Mouse (Mus musculus) forebrain, embryonic 14.5 days (tissue): ENCODE data around the gene A830031A19Rik. TPM values are rescaled to one million over a fixed set of nuclear protein-coding genes. Genes with fewer than 3 reads are reported as not detected.
A peak's percentile ranks its signal among the peaks of the same experiment; 100 is the strongest.

ENCODE experiments used
- ATAC-seq: fragments of 200-750 bp; cut with Nextera tagmentation; 2 replicates; pipeline ENCODE4 v1.8.0; 2017; ENCODE audit warnings: mild to moderate bottlenecking, moderate library complexity
- DNase-seq: peaks from one replicate; pipeline ENCODE4 v3.0.0-alpha.2; 2015; ENCODE audit warnings: low spot score
- H3K27ac ChIP-seq: fragments of 300-500 bp; sonication (generic); 2 replicates; pipeline ENCODE4 v1.5.1; 2014; ENCODE audit warnings: low read depth, mild to moderate bottlenecking, control low read depth, low read length, moderate library complexity
- H3K27me3 ChIP-seq: fragments of 300-500 bp; sonication (generic); replicated peaks from 2 replicates; pipeline ENCODE4 v1.6.1; 2014; ENCODE audit warnings: low read length, control low read depth, mixed read lengths; ENCODE audit not compliant: control insufficient read depth, insufficient read depth
- H3K36me3 ChIP-seq: fragments of 300-500 bp; sonication (generic); 2 replicates; pipeline ENCODE4 v1.6.1; 2014; ENCODE audit warnings: low read length, control low read depth; ENCODE audit not compliant: control insufficient read depth, insufficient read depth
- H3K4me1 ChIP-seq: fragments of 300-500 bp; sonication (generic); 2 replicates; pipeline ENCODE4 v1.6.1; 2014; ENCODE audit warnings: antibody characterized with exemption, low read length, control low read depth; ENCODE audit not compliant: control insufficient read depth, insufficient read depth
- H3K4me2 ChIP-seq: fragments of 300-500 bp; sonication (generic); 2 replicates; pipeline ENCODE4 v1.6.1; 2014; ENCODE audit warnings: mild to moderate bottlenecking, control low read depth, low read length
- H3K4me3 ChIP-seq: fragments of 300-500 bp; sonication (generic); 2 replicates; pipeline ENCODE4 v1.5.1; 2014; ENCODE audit warnings: low read depth, low read length, control low read depth
- H3K9ac ChIP-seq: fragments of 300-500 bp; sonication (generic); 2 replicates; pipeline ENCODE4 v1.6.1; 2014; ENCODE audit warnings: mild to moderate bottlenecking, low read length, control low read depth, moderate library complexity
- H3K9me3 ChIP-seq: fragments of 300-500 bp; sonication (generic); replicated peaks from 2 replicates; pipeline ENCODE4 v1.6.1; 2016; ENCODE audit warnings: low read length, control low read depth, mixed read lengths; ENCODE audit not compliant: control insufficient read depth
- WGBS: fragments of 180-500 bp; shearing (Covaris S2); extraction: QIAGEN DNeasy Blood & Tissue Kit; methylation state at CpG from one replicate; pipeline ENCODE4 v1.1.7; 2014; 5-methylcytosine and 5-hydroxymethylcytosine counted together
- polyA plus RNA-seq: library from polyadenylated mRNA; unstranded; fragments of >200 nt; fragmentation: Nextera tagmentation; extraction: Ambion mirVana; gene quantifications from 2 replicates; pipeline ENCODE4 v1.2.1, GENCODE M21; 2014

A830031A19Rik gene
- 0.32 and 0.41 TPM in 2 replicates for polyA plus RNA-seq

DNA sequence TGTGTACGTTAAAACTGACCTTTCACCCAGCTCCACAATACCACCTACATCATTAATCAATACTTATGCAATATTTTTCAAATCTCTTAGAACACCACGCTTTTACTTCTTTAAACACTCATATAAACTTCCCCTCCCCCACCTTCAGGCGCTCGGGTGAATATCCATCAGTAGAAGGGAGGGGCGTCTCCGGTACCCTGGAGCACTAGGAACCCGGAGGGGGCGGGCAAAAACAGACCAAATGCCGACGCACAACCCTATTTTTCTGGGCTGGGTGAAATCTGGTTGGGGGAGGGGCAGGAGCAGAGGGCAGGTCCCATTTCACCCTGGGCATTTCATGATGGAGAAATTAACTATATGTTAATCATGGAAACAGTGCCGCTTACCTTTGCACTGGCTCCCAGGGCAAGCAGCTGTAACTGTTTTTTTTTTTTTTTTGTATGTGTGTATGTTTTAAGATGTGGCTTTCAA lies at the start of gene A830031A19Rik:
Gene A830031A19Rik (minus strand): TSS at position 421 of the 471 bp plus-strand sequence.
- H3K4me3 ChIP-seq, result peak within 1 kb of the TSS; percentile 91
- no peaks in the 10 kb centered on the region for H3K27me3 ChIP-seq
- ATAC-seq (no peak), DNase-seq (peak; percentile 83)
- H3K9me3 ChIP-seq, result no peaks in the 10 kb centered on the region
- peaks cover 14% of the 10 kb centered on the region for H3K4me1 ChIP-seq
- peak within 1 kb of the TSS; percentile 100 for H3K27ac ChIP-seq
- H3K4me2 ChIP-seq, result peak within 1 kb of the TSS; percentile 98
- under 1% methylated on average over 11 of the region's 11 CpGs for WGBS
- H3K9ac ChIP-seq, result peak within 1 kb of the TSS; percentile 100
- no peaks in the 10 kb centered on the region for H3K36me3 ChIP-seq

DNA sequence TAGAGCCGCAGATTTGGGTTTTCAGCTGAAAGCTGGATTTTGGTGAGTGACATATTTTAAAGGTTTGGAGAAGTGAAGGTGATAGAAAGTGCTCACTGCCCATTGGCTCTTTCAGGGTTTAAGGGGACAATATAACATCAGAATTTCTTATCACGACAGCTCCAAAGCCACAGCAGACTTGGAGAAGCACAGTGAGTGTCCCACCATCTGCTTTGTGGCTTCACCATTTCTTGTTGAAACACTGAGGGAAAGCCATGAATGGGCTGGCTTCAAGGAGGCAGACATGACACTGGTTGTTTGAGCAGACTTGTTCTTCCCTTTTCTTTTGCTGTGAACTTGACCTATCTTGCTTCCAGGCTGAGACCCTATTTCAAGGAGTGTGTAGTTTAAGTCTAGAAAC lies 49.1 kb upstream of the A830031A19Rik start:
- H3K4me1 ChIP-seq, result peaks cover 41% of the 10 kb centered on the region
- no peak overlapping the region for H3K4me3 ChIP-seq
- WGBS, result 78% methylated on average over 2 of the region's 2 CpGs
- DNase-seq, result no peak
- H3K4me2 ChIP-seq, result no peak overlapping the region
- no peak for ATAC-seq
- H3K27me3 ChIP-seq, result no peaks in the 10 kb centered on the region
- no peak overlapping the region for H3K27ac ChIP-seq
- H3K36me3 ChIP-seq, result peaks cover 17% of the 10 kb centered on the region
- no peak overlapping the region for H3K9ac ChIP-seq
- no peaks in the 10 kb centered on the region for H3K9me3 ChIP-seq

DNA sequence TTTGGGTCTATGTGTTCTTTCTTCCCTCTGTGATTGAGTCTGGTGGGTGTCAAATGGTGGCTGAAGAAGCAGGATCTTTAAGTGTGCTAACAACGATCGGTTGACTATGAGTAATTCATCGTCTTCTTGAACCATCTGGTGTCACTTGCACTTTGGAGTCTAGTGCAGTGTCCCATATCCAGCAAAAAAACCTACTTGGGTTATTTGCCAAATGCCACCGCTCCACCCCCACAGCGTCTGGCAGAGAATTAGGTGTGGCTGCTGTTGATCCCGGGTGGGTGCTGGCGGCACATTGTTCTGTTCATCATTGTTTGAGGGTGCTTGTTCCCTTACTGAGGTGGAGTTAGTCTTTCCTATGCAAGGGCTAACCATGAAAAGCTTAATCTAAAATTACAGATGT lies 48.0 kb upstream of the A830031A19Rik start:
- Histone ChIP-seq H3K4me2 (no peak overlapping the region), H3K4me1 (peaks cover 50% of the 10 kb centered on the region), H3K27me3 (no peaks in the 10 kb centered on the region), H3K27ac (peak overlapping the region; percentile 9; the same call in 1 of the 2 replicates), H3K4me3 (no peak overlapping the region), H3K9me3 (no peaks in the 10 kb centered on the region), H3K36me3 (peaks cover 20% of the 10 kb centered on the region), H3K9ac (no peak overlapping the region)
- ATAC-seq (no peak), DNase-seq (no peak)
- 59% methylated on average over 7 of the region's 7 CpGs for WGBS

DNA sequence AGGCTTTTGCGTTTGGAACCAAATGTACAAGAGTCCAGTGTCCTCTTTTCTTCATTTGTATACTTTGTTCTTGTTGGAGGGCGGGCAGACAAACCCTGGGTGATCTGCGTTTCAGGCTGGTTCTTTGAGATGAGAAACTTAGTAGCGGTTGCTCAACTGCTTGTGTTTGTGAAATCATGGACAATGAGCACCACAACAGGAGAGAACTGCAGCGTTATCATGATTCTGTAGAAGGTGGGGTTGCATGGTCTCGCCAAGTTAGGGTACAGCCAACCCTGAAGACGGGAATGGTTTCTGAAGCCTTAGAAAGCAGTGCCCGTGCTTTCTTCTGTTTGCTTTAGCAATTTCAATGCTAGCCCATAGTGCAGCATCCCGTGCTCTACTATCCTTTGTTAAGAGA lies 46.3 kb upstream of the A830031A19Rik start:
- Histone ChIP-seq H3K36me3 (peaks cover 24% of the 10 kb centered on the region), H3K4me1 (peaks cover 52% of the 10 kb centered on the region), H3K9ac (no peak overlapping the region), H3K4me2 (no peak overlapping the region), H3K27ac (0 out of 2 replicates have a peak overlapping the region, but pooled peaks have one; percentile 6), H3K27me3 (no peaks in the 10 kb centered on the region), H3K4me3 (no peak overlapping the region), H3K9me3 (no peaks in the 10 kb centered on the region)
- 72% methylated on average over 9 of the region's 9 CpGs for WGBS
- DNase-seq (no peak), ATAC-seq (no peak)

DNA sequence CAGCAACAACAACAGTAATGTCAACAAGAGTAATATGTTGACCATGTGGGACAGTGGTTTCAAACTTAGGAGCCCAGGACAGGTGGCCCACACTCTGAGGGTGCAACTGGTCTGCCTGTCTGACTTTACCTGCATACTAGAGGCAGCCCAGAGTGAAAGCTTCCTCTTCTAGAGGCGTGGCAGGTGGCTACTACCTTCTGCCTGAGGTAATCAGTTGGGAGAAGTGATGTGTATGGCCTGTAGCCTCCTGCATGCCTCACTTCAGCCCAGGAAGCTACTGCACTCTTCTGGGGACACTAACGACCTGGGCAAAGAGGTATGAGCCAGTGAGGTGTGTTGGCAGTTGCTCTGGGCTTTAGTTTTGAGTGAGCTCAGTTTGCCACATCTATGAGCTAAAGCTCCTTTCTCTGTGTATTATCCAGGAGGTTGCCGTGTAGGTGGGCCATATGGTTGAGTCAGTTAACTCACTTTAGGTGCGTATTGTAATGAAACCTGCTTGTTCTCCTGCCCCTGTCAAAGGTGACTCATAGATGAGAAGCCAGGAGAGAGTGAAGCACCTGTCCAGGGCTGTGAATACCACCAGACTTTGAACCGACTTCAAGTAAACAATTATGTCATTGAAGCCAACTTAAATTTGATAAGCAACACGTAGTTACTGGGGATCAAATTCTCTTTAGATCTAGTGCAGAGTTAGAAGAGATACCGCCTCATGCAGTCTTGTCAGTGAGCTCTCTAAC lies 41.9 kb upstream of the A830031A19Rik start:
- Histone ChIP-seq H3K27ac (no peak overlapping the region), H3K4me1 (peaks cover 34% of the 10 kb centered on the region)
- no peak for DNase-seq

DNA sequence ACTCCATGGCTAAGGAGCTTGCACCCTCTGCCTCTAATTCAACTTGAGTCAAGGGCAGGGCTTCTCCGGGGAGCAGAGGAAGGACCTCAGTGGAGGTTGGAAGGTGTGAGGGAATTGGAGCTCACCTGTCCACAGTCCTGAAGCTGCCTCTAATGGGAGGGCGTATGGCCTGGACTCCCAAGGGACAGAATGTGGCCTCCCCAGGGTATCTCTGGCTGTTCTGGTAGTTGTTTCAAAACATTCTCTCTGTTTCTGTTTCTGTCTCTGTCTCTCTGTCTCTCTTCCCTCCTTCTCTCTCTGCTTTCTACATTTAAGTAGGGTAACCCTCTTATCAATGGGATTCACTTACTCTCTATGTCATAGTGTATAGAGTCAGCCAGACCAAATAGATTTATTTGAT lies 41.2 kb upstream of the A830031A19Rik start:
- no peak for ATAC-seq
- Histone ChIP-seq H3K4me1 (peaks cover 32% of the 10 kb centered on the region), H3K36me3 (peaks cover 37% of the 10 kb centered on the region), H3K9me3 (no peaks in the 10 kb centered on the region), H3K27me3 (no peaks in the 10 kb centered on the region), H3K27ac (no peak overlapping the region), H3K4me3 (no peak overlapping the region), H3K4me2 (no peak overlapping the region), H3K9ac (no peak overlapping the region)
- 97% methylated on average over 2 of the region's 2 CpGs for WGBS
- no peak for DNase-seq

More for the DNA sequence above, 41.9 kb upstream of the A830031A19Rik start:
- Histone ChIP-seq H3K9ac (no peak overlapping the region), H3K4me3 (no peak overlapping the region), H3K9me3 (no peaks in the 10 kb centered on the region), H3K36me3 (peaks cover 37% of the 10 kb centered on the region), H3K4me2 (no peak overlapping the region), H3K27me3 (no peaks in the 10 kb centered on the region)
- WGBS, result 85% methylated on average over 7 of the region's 7 CpGs
- no peak for ATAC-seq

DNA sequence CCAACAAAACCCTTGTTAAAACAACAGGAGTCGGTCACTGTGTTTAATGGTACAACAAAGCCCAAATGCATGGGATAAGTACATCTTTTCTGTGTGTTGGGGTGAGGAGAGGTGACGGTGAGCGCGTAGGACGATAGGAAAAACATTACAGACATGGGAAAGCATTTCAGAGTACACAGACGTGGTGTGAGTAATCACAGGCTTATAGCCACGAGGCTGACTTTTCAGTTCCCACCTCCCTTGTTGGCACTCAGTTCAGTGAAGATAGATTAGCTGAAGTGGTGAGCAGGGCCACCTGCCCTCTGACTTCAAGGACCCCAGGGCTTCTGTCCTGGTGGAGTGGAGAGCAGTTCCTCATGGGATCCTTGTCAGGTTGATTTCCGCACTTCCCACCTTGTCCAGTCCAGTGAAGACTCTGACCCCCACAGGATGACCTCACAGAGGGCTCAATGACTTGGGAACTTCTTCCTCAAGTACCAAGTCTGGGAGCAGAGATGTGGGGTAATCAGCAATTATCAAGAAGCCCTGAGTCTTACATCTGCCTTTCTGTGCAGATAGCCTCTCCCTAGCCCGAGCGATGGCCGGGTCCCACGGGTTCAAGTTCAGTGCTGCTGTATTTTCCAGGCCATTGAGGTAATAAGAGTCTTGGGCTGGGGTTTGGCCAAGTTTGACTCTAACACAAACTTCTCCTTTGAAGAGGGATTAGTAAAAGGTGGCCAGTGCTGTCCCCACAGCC lies 40.3 kb upstream of the A830031A19Rik start:
- no peak overlapping the region for H3K27ac ChIP-seq
- ATAC-seq, result no peak
- H3K27me3 ChIP-seq, result no peaks in the 10 kb centered on the region
- no peaks in the 10 kb centered on the region for H3K9me3 ChIP-seq
- WGBS, result 79% methylated on average over 12 of the region's 12 CpGs
- H3K4me2 ChIP-seq, result no peak overlapping the region
- peaks cover 33% of the 10 kb centered on the region; the same call in 1 of the 2 replicates for H3K36me3 ChIP-seq
- H3K4me3 ChIP-seq, result no peak overlapping the region
- no peak overlapping the region for H3K9ac ChIP-seq
- H3K4me1 ChIP-seq, result peaks cover 34% of the 10 kb centered on the region
- DNase-seq, result no peak

DNA sequence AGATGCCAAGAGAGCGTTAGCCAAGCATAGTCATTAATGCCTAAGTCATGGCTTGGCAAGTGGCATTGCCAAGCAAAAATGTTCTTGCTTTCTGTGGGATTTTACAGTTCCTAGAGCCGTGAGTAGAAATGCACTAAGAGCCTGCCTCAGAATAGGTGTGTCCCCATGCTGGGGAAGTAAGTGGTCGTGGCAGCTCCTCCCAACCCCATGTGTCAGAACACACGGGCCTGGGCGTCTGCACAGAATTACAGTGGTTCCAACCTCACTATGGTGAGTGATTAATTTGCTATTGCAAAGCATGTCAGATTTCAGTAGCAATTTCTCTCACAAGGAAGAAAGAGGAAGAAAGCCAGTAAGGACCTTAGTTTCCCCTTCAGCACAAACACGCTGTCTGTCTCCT lies 36.9 kb upstream of the A830031A19Rik start:
- no peak for ATAC-seq
- H3K4me2 ChIP-seq, result no peak overlapping the region
- no peaks in the 10 kb centered on the region for H3K27me3 ChIP-seq
- H3K9ac ChIP-seq, result no peak overlapping the region
- peaks cover 41% of the 10 kb centered on the region for H3K4me1 ChIP-seq
- H3K36me3 ChIP-seq, result peaks cover 16% of the 10 kb centered on the region; the same call in 1 of the 2 replicates
- DNase-seq, result no peak
- WGBS, result 40% methylated on average over 6 of the region's 6 CpGs
- no peak overlapping the region for H3K4me3 ChIP-seq
- H3K9me3 ChIP-seq, result no peaks in the 10 kb centered on the region
- H3K27ac ChIP-seq, result no peak overlapping the region
